Mouse (Mus musculus): ENCODE data around the gene Abcg5.
A peak's percentile ranks its signal among the peaks of the same experiment; 100 is the strongest.

Abcg5 gene

GRCm38 (mm10) chr17:84684284-84684683 lies 1.5 kb upstream of the Abcg5 start:
- no peak for DNase-seq

GRCm38 (mm10) chr17:84681670-84682069 lies 1.1 kb downstream of the Abcg5 start:
- DNase-seq: no peak

- no peak for DNase-seq
Measured at GRCm38 (mm10) chr17:84677595-84677994, 5.2 kb downstream of the Abcg5 start.

GRCm38 (mm10) chr17:84675951-84676366 lies 6.9 kb downstream of the Abcg5 start, which contains the start of gene Abcg8:
Gene Abcg8, plus strand, starts transcription at chr17:84676302.
- peak; percentile 57 for DNase-seq

- DNase-seq: no peak
Measured at GRCm38 (mm10) chr17:84675204-84675603, 7.6 kb downstream of the Abcg5 start.

GRCm38 (mm10) chr17:84674048-84674447 lies 8.8 kb downstream of the Abcg5 start:
- DNase-seq: no peak

GRCm38 (mm10) chr17:84672376-84673369 lies 10.1 kb downstream of the Abcg5 start:
- peak; percentile 19 for DNase-seq

- no peak for DNase-seq
Measured at GRCm38 (mm10) chr17:84667848-84668247, 15.0 kb downstream of the Abcg5 start.

GRCm38 (mm10) chr17:84665691-84666090 lies 17.1 kb downstream of the Abcg5 start:
- DNase-seq: no peak

GRCm38 (mm10) chr17:84665053-84665452 lies 17.8 kb downstream of the Abcg5 start:
- DNase-seq: no peak

- no peak for DNase-seq
Measured at GRCm38 (mm10) chr17:84658951-84659350, 23.9 kb downstream of the Abcg5 start.

- DNase-seq: no peak
Measured at GRCm38 (mm10) chr17:84658195-84658594, 24.6 kb downstream of the Abcg5 start.

- DNase-seq: no peak
Measured at GRCm38 (mm10) chr17:84657782-84658181, 25.0 kb downstream of the Abcg5 start.

GRCm38 (mm10) chr17:84657422-84657732 lies 25.4 kb downstream of the Abcg5 start:
- DNase-seq: no peak

GRCm38 (mm10) chr17:84656653-84657421 lies 26.0 kb downstream of the Abcg5 start:
- no peak for DNase-seq

- DNase-seq: no peak
Measured at GRCm38 (mm10) chr17:84656205-84656604, 26.6 kb downstream of the Abcg5 start.

- no peak for DNase-seq
Measured at GRCm38 (mm10) chr17:84653544-84653943, 29.3 kb downstream of the Abcg5 start.

GRCm38 (mm10) chr17:84650302-84651017 lies 32.4 kb downstream of the Abcg5 start:
- DNase-seq: no peak

- DNase-seq: no peak
Measured at GRCm38 (mm10) chr17:84647630-84648029, 35.2 kb downstream of the Abcg5 start.

GRCm38 (mm10) chr17:84646477-84646876 lies 36.3 kb downstream of the Abcg5 start:
- no peak for DNase-seq

GRCm38 (mm10) chr17:84645894-84646293 lies 36.9 kb downstream of the Abcg5 start:
- no peak for DNase-seq

- no peak for DNase-seq
Measured at GRCm38 (mm10) chr17:84645119-84645518, 37.7 kb downstream of the Abcg5 start.

All from lung, postnatal 10 days (tissue).